Mouse (Mus musculus) small intestine, adult 2 months (tissue): ENCODE measurements at regions not wholly inside any gene's neighbourhood (a gene's known extent, or its start where the extent isn't known, plus 50 kb on each side); places are given as distances from the start of the nearest gene placed in this dataset.

Experiments
- CTCF ChIP-seq: fragments of 200-500 bp; IDR thresholded peaks from 2 replicates; pipeline ENCODE4 v1.5.1; 2012; ENCODE audit warnings: low read depth, mild to moderate bottlenecking, control low read depth, inconsistent platforms, low read length, moderate library complexity, mixed read lengths; ENCODE audit not compliant: insufficient replicate concordance, insufficient read length; ENCODE audit errors: extremely low read depth
- POLR2A ChIP-seq: fragments of 200-500 bp; IDR thresholded peaks from 2 replicates; pipeline ENCODE4 v1.6.1; 2012; ENCODE audit warnings: low read depth, mild to moderate bottlenecking, control low read depth, inconsistent platforms, low read length, moderate library complexity

- TF ChIP-seq CTCF (no peak), POLR2A (no peak)
Observed at GRCm38 (mm10) chr13:97415927-97416709, 175.2 kb downstream of the Enc1 start.
